Mouse (Mus musculus) T-helper 1 cell (primary cell): ENCODE measurements around the gene Ces1a.

Experiments used
- in situ Hi-C: fragments of 300-600 bp; cut with MboI, MseI; formaldehyde crosslinking; loops from one replicate; pipeline ENCODE4 v1.15.1; 2025; ENCODE audit warnings: high pct_unique_total_duplicates

Ces1a gene

DNA sequence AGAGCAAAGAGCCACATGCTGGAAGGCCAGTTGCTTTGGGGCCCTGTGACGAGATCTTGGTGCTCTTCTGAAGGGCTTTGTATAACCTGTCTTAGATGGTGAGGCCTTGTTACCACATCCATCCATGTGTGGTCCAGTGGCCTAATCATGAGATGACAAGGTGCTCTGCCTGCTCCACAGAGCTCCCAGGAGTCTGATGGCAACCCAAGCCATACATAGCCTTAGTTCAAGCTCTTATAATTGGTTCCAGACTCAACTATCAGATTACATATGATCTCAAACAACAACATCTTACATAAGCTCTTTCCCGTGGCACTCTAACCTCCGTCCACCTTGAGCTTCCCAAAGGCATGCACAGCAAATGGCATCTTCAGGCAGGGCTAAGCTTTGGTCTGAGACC lies at the start of gene Ces1a:
TSS of gene Ces1a (minus strand) at position 101 of the 400 bp plus-strand sequence.
- in situ Hi-C loops: no loop called here

- in situ Hi-C loops: loop anchor here (5.0 kb wide), 1 partner anchor 83 kb away; no protein-coding TSS in a partner anchor
Measured at GRCm38 (mm10) chr8:93095376-93095775, 47.4 kb upstream of the Ces1a start.

DNA sequence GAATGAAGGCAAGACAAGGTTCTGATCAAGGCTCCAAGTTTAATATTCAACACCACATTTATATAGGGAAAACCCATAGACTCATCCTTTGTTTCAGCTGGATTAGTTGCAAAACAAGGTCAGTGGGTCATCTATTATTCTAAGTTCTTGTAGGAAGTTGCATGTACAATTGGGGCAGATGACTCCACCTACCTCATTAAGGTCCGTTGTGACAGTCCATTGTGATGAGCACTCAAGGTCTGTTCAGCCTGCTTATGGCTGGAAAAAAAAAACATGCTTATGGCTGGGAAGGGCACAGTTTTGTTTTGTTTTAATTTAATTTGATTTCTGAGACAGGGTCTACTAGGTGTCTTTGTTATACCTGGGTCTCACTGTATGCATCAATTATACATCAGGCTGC lies 43.3 kb upstream of the Ces1a start:
- in situ Hi-C loops: no loop called here

DNA sequence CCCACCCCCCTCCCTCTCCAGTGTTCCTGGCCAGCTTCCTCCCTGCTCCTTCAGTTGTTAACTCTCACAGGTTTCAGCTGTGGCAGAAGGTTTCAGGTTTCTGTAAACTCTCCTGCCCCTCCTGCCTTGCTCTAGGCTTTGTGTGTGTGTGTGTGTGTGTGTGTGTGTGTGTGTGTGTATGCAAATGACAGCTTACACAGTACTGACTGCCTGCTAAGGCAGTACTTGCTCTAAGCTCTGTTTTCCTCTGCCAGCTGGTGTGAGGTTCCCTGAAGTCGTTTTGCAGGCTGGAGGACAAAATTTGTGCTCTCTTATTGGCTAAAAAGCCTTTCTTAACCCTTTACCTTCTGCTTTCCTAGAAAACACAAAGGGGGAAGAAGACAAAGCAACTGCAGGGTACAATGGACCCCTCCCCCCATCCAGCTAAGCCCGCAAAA lies 40.7 kb upstream of the Ces1a start:
- in situ Hi-C loops: no loop called here

GRCm38 (mm10) chr8:93088193-93088592 lies 40.2 kb upstream of the Ces1a start:
- in situ Hi-C loops: no loop called here

DNA sequence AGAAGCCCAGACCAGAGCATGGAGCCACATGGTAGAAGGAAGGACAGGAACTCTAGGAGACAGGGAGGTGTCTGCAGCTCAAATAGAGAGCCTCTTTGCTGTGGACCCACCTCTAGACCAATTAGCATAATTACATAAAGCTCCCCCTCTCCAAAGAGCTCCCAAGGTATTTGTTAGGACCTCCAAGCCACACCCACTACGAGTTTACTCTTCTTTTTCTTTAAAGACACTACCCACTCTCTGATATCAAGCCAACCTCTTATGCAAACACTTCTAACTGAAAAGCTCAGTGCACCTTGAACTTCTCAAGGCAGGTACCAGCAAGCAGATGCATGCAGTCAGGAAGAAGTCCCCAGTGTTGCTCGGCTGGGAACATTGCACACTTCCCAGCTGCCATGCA lies 31.9 kb upstream of the Ces1a start, which contains the start of gene Ces1b:
TSS of gene Ces1b (minus strand) at position 131 of the 400 bp plus-strand sequence.
- in situ Hi-C loops: no loop called here

DNA sequence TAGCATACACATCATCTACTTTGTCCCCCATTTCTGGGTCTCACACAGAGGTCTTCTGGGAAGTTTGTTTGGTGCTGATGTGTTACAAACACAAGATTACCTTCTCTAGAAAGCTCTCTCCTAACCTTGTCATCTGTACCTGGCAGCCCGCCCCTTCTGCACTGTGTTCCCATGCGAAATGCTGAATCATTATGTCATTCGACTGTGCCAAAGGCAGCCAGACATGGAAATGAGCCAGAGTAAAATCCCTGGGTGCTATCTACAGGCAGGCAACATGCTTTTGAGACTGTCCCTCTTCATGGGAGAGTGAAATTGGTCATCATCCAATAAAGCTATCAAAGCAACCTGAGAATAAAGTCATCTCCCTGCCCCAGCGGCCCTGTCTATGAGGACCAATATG lies 27.3 kb upstream of the Ces1a start:
- in situ Hi-C loops: no loop called here

DNA sequence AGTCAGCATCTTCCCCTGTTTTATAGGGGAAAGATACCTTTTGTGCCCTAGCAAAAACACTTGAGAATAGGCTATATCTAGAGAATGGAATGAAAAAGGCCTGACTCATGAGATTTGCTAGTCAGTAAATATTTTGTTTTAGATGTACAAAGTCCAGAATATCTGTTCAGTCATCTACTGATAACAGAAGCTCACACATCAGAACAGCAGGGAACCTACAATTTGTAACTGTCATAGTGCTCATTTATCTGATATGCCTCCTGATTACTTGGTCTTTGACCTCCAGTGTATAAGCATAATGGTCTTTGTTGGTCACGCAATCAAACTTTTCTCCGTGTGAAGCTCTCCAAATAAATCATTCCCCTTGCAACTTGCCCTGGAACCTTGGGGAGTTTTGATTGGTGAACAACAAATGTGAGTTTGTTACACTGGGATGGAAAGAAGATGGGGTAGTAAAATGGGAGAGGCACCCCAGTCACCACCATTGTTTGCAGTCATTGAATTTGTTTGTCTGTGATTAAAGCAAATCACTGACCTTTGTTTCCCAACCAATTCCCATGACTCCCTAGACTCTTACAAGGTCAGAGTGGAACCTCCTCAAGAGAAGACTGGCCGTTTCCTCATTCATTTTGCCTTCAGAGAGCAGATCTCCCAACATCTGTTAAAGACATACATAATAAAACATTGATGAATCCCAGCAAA lies 15.6 kb upstream of the Ces1a start:
- in situ Hi-C loops: no loop called here

DNA sequence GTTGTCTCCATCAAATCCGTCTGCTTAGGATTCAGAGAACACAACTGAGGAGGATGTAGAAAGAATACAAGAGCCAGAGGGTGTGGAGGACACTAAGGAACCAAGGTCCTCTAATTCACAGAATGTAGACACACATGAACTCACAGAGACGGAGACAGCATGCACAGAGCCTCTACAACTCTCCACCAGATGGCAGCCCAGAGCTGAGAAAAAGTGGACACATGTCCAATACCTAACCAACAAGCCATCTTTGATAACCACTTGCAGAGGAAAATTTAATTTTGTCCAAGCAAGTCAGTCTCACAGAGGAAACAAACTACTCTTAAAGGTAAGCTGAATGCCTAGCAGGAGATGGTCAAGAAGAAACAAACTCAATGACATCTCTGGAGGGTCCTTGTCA lies 11.2 kb upstream of the Ces1a start:
- in situ Hi-C loops: no loop called here

DNA sequence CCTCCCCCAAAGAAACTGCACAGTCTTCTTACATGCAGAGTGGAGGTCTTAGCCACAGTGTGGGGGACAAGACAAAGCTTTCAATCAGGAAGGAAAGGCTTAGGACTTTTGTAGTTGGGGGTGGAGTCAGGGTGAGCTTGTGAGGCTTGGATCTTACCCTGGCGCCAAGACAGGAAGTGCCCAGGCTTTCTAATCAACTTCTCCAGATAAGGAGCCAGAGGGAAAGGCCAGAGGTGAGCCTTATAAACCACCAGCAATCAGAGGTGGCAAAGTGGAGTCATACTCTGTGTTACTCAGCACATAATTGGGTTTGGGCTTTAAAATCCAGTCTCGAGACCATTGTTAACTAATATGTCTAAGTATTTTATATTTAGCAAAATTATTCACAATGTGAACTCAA lies 7.2 kb upstream of the Ces1a start:
- in situ Hi-C loops: no loop called here

DNA sequence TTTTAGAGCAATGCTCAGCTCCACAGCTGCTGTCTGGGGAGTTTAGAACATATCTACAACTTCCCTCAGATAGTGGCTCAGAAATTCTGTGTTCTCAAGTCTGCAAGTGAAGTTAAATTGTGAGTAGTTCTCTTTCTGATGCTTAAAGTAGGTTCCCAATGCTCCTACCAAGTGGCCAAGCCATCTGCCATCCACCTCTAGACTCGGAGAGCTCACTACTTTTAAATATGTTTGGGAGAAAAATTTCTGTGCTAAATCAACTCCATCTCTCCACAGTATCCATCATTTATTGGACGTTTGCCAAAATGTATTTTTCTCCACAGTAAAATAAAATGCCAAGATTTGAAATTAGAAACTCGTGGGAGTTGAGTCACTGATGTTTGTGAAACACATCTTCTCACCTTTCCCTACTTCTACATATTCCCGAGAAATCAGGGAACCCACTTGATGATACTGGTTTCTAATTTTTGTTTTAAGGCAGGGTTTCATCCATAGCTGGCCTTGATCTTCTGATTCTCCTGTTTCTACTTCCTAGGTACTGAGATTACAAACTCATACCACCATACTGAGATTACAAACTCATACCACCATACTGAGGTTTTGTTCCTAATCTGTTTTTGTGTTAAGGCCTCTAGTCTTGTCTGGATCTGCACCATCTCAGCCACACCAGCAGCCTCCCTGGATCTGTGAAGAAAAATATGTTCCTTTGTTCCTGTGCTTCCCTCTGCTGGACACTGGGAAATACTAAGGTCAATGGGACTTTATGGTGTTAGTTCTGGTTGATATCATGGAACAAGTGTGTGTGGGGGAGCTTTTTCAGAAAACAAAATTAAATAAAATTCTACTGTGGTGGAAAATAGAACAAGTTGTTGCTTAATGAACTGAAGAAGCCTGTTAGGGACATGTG lies 771 bp upstream of the Ces1a start:
- in situ Hi-C loops: no loop called here

- in situ Hi-C loops: no loop called here
Measured at GRCm38 (mm10) chr8:93043083-93043482, 4.9 kb downstream of the Ces1a start.

- in situ Hi-C loops: no loop called here
Measured at GRCm38 (mm10) chr8:93040776-93041567, 7.0 kb downstream of the Ces1a start.

GRCm38 (mm10) chr8:93040256-93040655 lies 7.7 kb downstream of the Ces1a start:
- in situ Hi-C loops: no loop called here

DNA sequence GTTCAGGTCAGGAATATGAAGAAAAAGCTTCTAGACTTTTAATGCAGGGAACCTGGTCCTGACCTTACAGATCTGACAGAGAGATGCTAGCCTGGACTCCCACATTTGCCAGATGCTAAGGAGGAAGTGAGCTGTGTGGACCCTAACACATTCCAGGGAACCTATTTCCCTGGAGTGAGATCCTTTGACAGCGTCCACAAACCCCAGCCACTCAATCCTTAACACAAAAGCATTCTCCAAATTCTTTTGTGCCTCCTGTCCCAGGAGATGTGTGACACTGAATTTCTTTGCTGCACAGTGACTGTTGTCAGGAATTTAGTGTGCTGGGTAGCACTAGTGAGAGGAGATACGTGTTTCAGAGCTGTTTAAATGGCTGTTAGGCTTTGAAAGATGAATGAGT lies 9.2 kb downstream of the Ces1a start:
- in situ Hi-C loops: no loop called here

GRCm38 (mm10) chr8:93030664-93031063 lies 17.3 kb downstream of the Ces1a start:
- in situ Hi-C loops: no loop called here

DNA sequence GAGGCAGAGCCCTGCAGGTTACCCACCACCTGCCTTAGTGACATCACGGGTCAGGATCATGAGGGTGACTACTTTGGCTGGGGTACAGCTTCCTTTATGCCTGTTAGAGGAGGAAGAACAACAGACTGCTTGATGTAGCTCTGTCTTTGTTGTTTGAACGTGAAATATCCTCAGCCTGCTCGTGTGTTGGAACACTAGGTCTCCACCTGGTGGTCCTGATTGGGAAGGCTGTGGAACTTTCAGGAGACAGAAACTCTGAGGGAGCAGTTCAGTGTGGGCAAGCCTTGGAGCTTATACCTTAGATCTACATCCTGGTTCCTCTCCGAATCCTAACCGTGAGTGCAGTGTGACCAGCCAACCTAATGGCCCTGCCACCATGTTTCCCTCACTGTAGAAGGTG lies 26.3 kb downstream of the Ces1a start:
- in situ Hi-C loops: no loop called here

DNA sequence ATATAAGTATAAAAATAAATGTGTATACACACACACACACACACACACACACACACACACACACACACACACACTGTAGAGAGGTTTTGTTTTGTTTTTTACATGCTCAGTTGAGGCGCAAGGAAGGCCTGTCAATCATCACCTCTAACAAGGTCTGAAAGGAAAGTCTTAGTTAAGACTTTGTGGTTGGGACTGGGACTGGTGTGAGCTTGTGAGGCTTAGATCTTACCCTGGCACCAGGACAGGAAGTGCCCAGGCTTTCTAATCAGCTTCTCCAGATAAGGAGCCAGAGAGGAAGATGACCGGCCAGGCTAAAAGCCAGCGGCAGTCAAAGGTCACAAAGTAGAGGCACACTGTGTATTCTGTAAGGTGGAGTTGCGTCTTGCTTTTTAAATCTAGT lies 33.7 kb downstream of the Ces1a start:
- in situ Hi-C loops: loop anchor here (5.0 kb wide), 1 partner anchor 83 kb away; no protein-coding TSS in a partner anchor

- in situ Hi-C loops: loop anchor here (5.0 kb wide), 1 partner anchor 85 kb away; no protein-coding TSS in a partner anchor
Measured at GRCm38 (mm10) chr8:93012226-93012625, 35.8 kb downstream of the Ces1a start.

DNA sequence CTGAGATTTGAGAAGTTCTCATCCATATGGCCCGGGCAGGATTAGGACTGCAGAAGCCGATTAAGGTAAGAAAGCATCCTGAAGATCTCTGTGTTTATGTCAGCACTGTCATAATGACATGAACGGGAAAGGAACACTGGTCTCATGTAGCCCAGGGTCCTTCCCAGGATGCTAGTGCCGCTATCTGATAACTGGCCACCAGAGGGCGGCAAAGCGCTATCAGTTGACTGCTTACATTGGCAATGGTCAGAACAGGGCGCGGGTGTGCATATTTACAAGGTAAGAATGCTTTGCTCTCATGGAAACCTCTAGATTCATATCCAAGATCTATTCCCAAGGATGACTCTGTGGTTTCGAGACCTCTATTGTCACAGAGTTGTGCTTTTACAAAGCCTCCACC lies 36.6 kb downstream of the Ces1a start:
- in situ Hi-C loops: loop anchor here (5.0 kb wide), 1 partner anchor 86 kb away; no protein-coding TSS in a partner anchor

DNA sequence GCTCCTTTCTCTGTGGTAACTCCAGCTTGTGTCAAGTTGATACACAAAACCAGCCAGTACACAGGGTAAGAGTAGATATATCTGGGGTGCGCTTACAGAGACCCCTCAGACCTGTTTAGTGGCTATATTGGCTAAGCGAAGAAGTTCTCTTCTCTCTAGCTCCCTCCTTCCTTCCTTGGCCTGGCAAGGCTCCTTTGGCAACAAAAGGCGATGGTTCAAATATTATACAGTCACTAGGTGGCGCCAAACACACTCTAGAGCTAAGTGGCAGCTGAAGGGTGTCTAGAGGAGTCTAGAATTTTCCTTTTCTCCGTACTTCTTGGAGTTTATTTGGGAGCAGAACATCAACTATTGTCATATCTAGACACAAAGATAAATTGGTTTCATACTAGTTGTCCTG lies 37.7 kb downstream of the Ces1a start:
- in situ Hi-C loops: loop anchor here (5.0 kb wide), 1 partner anchor 87 kb away; no protein-coding TSS in a partner anchor

- in situ Hi-C loops: loop anchor here (5.0 kb wide), 1 partner anchor 181 kb away; no protein-coding TSS in a partner anchor
Measured at GRCm38 (mm10) chr8:92998600-92998999, 49.4 kb downstream of the Ces1a start.
